Mouse (Mus musculus): ENCODE data around the gene Ripor2. TPM values are rescaled to one million over a fixed set of nuclear protein-coding genes. Genes with fewer than 3 reads are reported as not detected.

Gene Ripor2
- total and polyA plus RNA-seq, 3 experiments: 8.6 to 10.9 (median 9.3) TPM

DNA sequence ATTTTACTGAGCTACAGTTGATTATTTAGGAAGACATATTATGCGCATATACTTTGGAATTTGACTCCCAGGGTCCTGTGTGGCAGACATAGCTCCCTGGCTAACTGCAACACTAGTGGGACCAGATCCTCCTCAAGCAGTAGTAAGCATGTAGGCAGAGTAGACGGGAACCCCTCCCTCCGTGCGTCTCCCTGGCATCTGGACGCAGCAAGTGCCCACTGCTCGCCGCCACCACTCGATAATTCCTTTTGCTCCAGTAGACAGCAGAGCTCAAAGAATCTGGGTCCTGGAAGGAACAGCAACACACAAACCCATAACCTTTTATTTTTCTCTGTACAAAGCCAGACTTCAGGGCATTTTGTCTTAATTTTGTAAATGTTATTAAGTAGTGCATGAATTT lies 17.3 kb upstream of the Ripor2 start:
- H3K9me3 ChIP-seq (replicated peaks; ENCODE audit: low read length): no peaks in the 10 kb centered on the region
- peaks cover 3 to 46% of the 10 kb centered on the region in 2 experiments for H3K36me3 ChIP-seq (replicated peaks in 1 of 2; ENCODE audit: control insufficient read depth in 1 of 2, insufficient read depth in 1 of 2, low read length in 1 of 2)
- dilution Hi-C loops (cut with MboI; ENCODE audit: extremely low pct_ligation_motif_present, extremely low pct_unique_long_range_greater_than_20kb, low sequenced_read_pairs): no loop called here
- no peak overlapping the region for H3K9ac ChIP-seq (ENCODE audit: insufficient read depth, low read depth)
- no peak overlapping the region for H3K27ac ChIP-seq (ENCODE audit: insufficient read depth, low read depth)
- no peak overlapping the region for H3K4me3 ChIP-seq (replicated peaks in 1 of 3; ENCODE audit: low read depth in 2 of 3, low read length in 2 of 3, poor library complexity in 1 of 3)
- no peak overlapping the region for H3K4me2 ChIP-seq (ENCODE audit: insufficient read depth, low read depth, poor library complexity, severe bottlenecking)
- no peaks in the 10 kb centered on the region for H3K27me3 ChIP-seq (replicated peaks)
- H3K79me2 ChIP-seq (replicated peaks; ENCODE audit: control insufficient read depth, extremely low read depth, insufficient read depth, poor library complexity, severe bottlenecking): no peaks in the 10 kb centered on the region
- in situ Hi-C loops (cut with MboI; ENCODE audit: low pct_ligation_motif_present, low pct_unique_long_range_greater_than_20kb, low sequenced_read_pairs): no loop called here
- TF ChIP-seq JUND (conservative IDR thresholded peaks at IDR 0.05; ENCODE audit: low read depth, low read length) (no peak), ZKSCAN1 (IDR thresholded peaks at IDR 0.05; ENCODE audit: borderline replicate concordance, low read depth, low read length) (no peak), CTCF (conservative IDR thresholded peaks at IDR 0.05 in 1 of 2, IDR thresholded peaks at IDR 0.05 in 1 of 2; ENCODE audit: low read depth in 2 of 2, low read length in 2 of 2) (no peak), NELFE (IDR thresholded peaks at IDR 0.05; ENCODE audit: low read depth, low read length) (no peak), PAX5 (IDR thresholded peaks at IDR 0.05; ENCODE audit: low read length) (no peak), MEF2A (IDR thresholded peaks at IDR 0.05; ENCODE audit: borderline replicate concordance, low read depth, low read length) (no peak)
- H3K4me1 ChIP-seq (ENCODE audit: control insufficient read depth in 1 of 2, insufficient read depth in 2 of 2): peaks cover 0 to 24% of the 10 kb centered on the region in 2 experiments; a peak in 2 of 4 replicates
- no peak for DNase-seq (ENCODE audit: extremely low read depth)

GRCm38 (mm10) chr13:24565230-24565949 lies 16.6 kb upstream of the Ripor2 start:
- H3K27me3 ChIP-seq (replicated peaks): no peaks in the 10 kb centered on the region
- in situ Hi-C loops (cut with MboI; ENCODE audit: low pct_ligation_motif_present, low pct_unique_long_range_greater_than_20kb, low sequenced_read_pairs) (no loop called here), dilution Hi-C loops (cut with MboI; ENCODE audit: extremely low pct_ligation_motif_present, extremely low pct_unique_long_range_greater_than_20kb, low sequenced_read_pairs) (no loop called here)
- DNase-seq (ENCODE audit: extremely low read depth): no peak
- peaks cover 0 to 31% of the 10 kb centered on the region in 2 experiments; a peak in 2 of 4 replicates for H3K4me1 ChIP-seq (ENCODE audit: control insufficient read depth in 1 of 2, insufficient read depth in 2 of 2)
- TF ChIP-seq SMC3 (IDR thresholded peaks at IDR 0.05; ENCODE audit: low read depth, low read length) (no peak), ZC3H11A (IDR thresholded peaks at IDR 0.05; ENCODE audit: low read depth, low read length) (no peak), NRF1 (IDR thresholded peaks at IDR 0.05; ENCODE audit: low read depth, low read length) (no peak), KAT2A (IDR thresholded peaks at IDR 0.05; ENCODE audit: insufficient replicate concordance, low read length) (no peak), E2F4 (IDR thresholded peaks at IDR 0.05; ENCODE audit: insufficient replicate concordance, low read depth, low read length) (no peak), ZMIZ1 (IDR thresholded peaks at IDR 0.05; ENCODE audit: low read depth, low read length) (no peak), USF1 (IDR thresholded peaks at IDR 0.05; ENCODE audit: low read depth, low read length) (no peak), USF2 (conservative IDR thresholded peaks at IDR 0.05; ENCODE audit: low read depth, low read length) (no peak), TBP (conservative IDR thresholded peaks at IDR 0.05; ENCODE audit: low read depth, low read length) (no peak)
- no peaks in the 10 kb centered on the region for H3K79me2 ChIP-seq (replicated peaks; ENCODE audit: control insufficient read depth, extremely low read depth, insufficient read depth, poor library complexity, severe bottlenecking)
- H3K36me3 ChIP-seq (replicated peaks in 1 of 2; ENCODE audit: control insufficient read depth in 1 of 2, insufficient read depth in 1 of 2, low read length in 1 of 2): peaks cover 3 to 40% of the 10 kb centered on the region in 2 experiments
- no peak overlapping the region for H3K27ac ChIP-seq (ENCODE audit: insufficient read depth, low read depth)
- no peak overlapping the region for H3K4me3 ChIP-seq (replicated peaks in 1 of 3; ENCODE audit: low read depth in 2 of 3, low read length in 2 of 3, poor library complexity in 1 of 3)
- H3K9me3 ChIP-seq (replicated peaks; ENCODE audit: low read length): no peaks in the 10 kb centered on the region
- H3K9ac ChIP-seq (ENCODE audit: insufficient read depth, low read depth): no peak overlapping the region
- H3K4me2 ChIP-seq (ENCODE audit: insufficient read depth, low read depth, poor library complexity, severe bottlenecking): no peak overlapping the region
